Mouse (Mus musculus): ENCODE data around the gene Uqcrq. TPM values are rescaled to one million over a fixed set of nuclear protein-coding genes. Genes with fewer than 3 reads are reported as not detected.

The Uqcrq gene
- polyA plus RNA-seq, 1 experiment from 2014 or later, result 468 TPM

DNA sequence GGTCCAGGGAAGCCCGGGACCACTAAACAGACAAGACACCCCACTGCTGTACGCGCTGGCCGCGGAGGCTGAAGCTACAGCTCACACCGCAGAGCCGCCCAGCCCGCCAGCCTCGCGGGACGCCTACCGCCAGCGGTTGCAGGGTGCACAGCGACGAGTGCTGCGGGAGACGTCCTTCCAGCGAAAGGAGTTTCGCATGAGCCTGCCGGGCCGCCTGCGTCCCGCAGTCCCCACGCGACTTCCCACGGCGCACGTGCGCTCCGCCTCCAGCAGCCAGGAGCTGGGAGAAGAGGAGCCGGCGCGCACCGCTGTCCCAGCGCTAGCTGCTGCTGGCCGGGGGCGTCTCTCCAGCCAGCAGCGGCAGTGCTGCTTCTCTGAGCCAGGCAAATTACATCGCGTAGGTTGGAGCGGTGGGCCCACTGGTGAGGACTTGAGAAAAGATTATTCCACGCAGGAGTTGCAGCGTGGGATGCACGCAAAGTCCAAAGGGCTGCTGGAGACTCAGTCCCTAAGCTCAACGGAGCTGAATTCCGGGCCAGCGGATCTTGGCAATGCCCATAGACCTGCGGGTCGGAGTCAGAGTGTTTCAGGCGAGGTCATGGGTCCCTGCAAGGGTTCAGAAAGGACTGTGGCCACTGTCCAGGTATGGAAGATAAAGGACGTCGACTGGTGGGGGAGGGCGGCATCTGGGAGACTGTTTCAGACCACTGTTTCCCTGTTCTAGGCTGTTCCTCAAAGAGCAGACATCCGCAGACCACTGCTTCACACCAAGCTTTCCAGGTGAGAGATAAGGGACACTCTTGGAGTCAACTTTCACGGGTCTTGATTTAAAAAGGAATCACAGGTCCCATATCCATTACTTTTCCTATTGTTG, 33.2 kb upstream of the Uqcrq start:
- no peak overlapping the region for H3K27ac ChIP-seq
- no peaks in the 10 kb centered on the region for H3K36me3 ChIP-seq
- peaks cover 17% of the 10 kb centered on the region for H3K4me1 ChIP-seq
- peaks cover 78% of the 10 kb centered on the region for H3K27me3 ChIP-seq
- 0 out of 2 replicates have a peak overlapping the region, but pooled peaks have one; percentile 6 for H3K9ac ChIP-seq
- H3K4me3 ChIP-seq, result peak overlapping the region; percentile 43
- ATAC-seq (ENCODE audit: borderline replicate concordance, extremely low read depth, low FRiP score, low TSS enrichment), result no peak
- H3K4me2 ChIP-seq, result peak overlapping the region; percentile 90
- H3K9me3 ChIP-seq, result no peaks in the 10 kb centered on the region
- WGBS, result 5% methylated on average over 54 of the region's 55 CpGs

DNA sequence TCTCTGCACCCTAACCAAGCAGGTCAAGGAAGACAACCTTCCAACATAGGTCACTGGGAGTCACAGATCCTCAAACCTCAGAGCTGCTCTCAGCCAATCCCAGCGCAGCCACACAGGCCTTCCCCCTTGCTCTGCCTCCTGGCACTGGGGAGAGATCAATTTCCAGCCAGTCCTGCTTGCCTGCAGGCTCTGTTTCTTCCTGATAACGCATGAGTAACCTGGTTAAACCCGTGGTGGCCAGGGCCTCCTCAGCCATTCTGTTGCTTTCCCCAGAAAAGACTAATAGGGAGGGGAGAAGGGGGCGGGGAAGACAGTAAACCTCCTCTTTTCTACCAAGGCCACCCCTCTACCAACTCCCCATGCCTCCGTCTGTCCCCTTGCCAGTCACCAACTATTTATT, 31.1 kb upstream of the Uqcrq start:
- Histone ChIP-seq H3K4me2 (no peak overlapping the region), H3K9ac (no peak overlapping the region), H3K27ac (no peak overlapping the region), H3K9me3 (no peaks in the 10 kb centered on the region), H3K4me3 (no peak overlapping the region), H3K36me3 (no peaks in the 10 kb centered on the region), H3K27me3 (peaks cover 60% of the 10 kb centered on the region), H3K4me1 (peaks cover 16% of the 10 kb centered on the region)
- no peak for ATAC-seq (ENCODE audit: borderline replicate concordance, extremely low read depth, low FRiP score, low TSS enrichment)
- WGBS, result 27% methylated on average over 5 of the region's 5 CpGs

DNA sequence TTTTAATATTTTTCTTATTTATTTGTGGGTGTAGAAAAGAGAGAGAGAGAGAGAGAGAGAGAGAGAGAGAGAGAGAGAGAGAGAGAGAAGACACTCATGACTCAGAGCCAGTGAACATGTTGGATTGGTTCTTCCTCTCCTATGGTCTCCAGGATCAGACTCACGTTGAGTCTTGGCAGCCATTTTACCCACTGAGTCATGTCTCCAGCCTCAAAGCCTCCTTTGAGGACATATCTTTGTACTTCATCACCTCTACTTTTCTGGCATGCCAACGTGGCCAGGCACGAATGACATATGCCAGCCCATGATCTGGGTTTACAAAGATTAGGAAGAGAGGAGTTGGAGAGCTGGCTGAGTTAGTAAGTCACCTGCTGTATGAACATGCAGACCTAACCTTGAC, 29.6 kb upstream of the Uqcrq start:
- Histone ChIP-seq H3K9me3 (no peaks in the 10 kb centered on the region), H3K27me3 (peaks cover 46% of the 10 kb centered on the region), H3K4me1 (peaks cover 14% of the 10 kb centered on the region), H3K9ac (no peak overlapping the region), H3K27ac (no peak overlapping the region), H3K4me3 (no peak overlapping the region), H3K4me2 (no peak overlapping the region), H3K36me3 (no peaks in the 10 kb centered on the region)
- ATAC-seq (ENCODE audit: borderline replicate concordance, extremely low read depth, low FRiP score, low TSS enrichment), result no peak
- 66% methylated on average over 3 of the region's 3 CpGs for WGBS

DNA sequence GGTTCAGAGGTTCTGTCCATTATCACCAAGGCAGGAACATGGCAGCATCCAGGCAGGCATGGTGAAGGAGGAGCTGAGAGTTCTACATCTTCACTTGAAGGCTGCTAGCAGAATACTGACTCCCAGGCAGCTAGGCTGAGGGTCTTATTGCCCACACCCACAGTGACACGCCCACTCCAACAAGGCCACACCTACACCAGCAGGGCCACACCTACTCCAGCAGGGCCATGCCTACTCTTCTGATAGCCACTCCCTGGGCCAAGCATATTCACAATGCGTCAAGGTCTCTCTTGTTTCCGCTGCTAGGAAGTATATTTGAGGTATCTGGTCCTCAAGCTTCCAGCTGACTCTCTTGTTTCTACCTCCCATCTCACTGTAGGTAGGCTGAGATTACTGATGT, 28.4 kb upstream of the Uqcrq start:
- H3K4me3 ChIP-seq, result no peak overlapping the region
- H3K27me3 ChIP-seq, result peaks cover 34% of the 10 kb centered on the region
- ATAC-seq (ENCODE audit: borderline replicate concordance, extremely low read depth, low FRiP score, low TSS enrichment), result no peak
- H3K9me3 ChIP-seq, result no peaks in the 10 kb centered on the region
- H3K36me3 ChIP-seq, result no peaks in the 10 kb centered on the region
- H3K4me1 ChIP-seq, result peaks cover 14% of the 10 kb centered on the region
- no peak overlapping the region for H3K9ac ChIP-seq
- no peak overlapping the region for H3K4me2 ChIP-seq
- no peak overlapping the region for H3K27ac ChIP-seq
- WGBS, result 64% methylated on average over 3 of the region's 3 CpGs

DNA sequence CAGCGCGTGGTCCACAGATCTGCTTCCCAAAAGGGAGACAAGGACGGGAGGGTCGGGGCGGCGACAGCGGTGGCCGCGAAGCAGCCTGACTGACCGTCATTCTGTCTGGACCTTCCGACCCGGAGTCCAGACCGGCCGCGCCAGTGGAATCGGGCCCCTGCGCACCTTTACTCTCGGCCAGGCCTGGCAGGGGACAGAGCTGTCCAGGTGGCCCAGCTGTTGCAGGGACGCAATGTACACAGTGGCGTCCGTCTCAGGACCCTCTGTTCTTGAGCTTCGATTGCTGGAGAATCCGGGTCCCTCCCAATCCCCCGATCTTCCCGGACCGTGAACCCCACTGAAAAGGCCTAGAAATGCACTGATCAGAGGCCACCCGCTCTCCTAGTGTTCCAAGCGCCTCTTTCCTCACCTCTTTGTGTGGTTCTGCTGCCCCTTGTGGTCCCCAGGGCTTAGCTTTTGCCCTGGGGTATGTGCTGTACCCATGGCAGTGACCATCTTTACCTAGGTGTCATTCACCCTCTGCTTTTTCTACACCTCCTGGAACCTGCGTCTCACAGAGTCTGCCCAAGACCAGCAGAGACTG, 26.8 kb upstream of the Uqcrq start:
- Histone ChIP-seq H3K9me3 (no peaks in the 10 kb centered on the region), H3K9ac (peak overlapping the region; percentile 59), H3K4me1 (peaks cover 5% of the 10 kb centered on the region), H3K27me3 (peaks cover 19% of the 10 kb centered on the region), H3K27ac (no peak overlapping the region), H3K36me3 (no peaks in the 10 kb centered on the region), H3K4me3 (peak overlapping the region; percentile 49), H3K4me2 (peak overlapping the region; percentile 91)
- 7% methylated on average over 29 of the region's 29 CpGs for WGBS
- ATAC-seq (ENCODE audit: borderline replicate concordance, extremely low read depth, low FRiP score, low TSS enrichment), result peak; percentile 46; the same call in 1 of the 2 replicates

DNA sequence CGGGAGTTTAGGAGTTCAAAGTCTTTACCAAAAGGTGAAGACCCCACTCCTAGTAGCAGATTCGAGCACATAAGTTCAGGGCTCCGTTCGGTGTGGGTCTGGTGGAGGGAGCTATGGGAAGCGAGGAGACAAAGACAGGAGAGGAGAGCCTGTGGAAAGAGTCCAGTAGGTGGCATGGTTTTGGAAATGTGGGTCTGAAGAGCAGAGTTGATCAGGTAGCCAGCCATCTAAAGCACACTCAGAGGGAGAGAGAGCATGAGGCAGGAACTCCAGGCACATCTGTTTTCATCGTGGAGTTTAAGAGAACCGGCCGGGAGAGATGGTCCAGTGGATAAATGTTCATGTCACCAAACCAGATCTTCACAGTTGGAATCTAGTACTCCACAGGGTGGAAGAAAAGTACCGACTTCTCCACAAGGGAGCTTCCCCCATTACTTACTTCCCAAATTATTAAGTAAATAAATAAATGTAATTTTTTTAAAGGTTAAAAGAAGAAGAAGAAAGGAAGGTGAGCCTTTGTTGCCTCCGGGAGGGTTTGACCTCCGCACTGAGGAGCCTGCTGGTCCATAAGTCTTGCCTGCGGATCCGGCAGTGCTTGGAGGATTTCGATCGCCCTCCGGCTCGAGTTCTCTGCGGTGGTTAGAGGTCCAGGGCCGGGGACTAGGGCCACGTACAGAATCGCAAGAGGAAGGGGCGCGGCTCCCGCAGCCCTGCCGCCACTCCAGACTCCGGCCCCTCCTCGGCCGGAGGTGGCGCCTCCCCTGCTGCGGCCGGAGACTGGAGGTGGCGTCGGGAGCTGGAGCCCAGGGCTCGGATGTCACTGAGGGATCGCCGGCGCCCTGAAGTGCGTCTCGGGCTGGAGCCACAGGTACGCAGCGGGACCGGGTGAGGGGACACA, 26.1 kb upstream of the Uqcrq start, which contains the start of the genes Gm10447 and Shroom1:
Gm10447 (minus strand) TSS at position 637 of the 898 bp plus-strand sequence.
Shroom1 (plus strand) TSS at position 732 of the 898 bp plus-strand sequence.
- Histone ChIP-seq H3K27ac (no peak within 1 kb of the TSS), H3K4me1 (peaks cover 5% of the 10 kb centered on the region), H3K4me2 (peak within 1 kb of the TSS; percentile 91), H3K9me3 (no peaks in the 10 kb centered on the region), H3K36me3 (no peaks in the 10 kb centered on the region), H3K4me3 (peak within 1 kb of the TSS; percentile 49), H3K9ac (peak within 1 kb of the TSS; percentile 59), H3K27me3 (peaks cover 11% of the 10 kb centered on the region; the same call in 1 of the 2 replicates)
- peak; percentile 89 for ATAC-seq (ENCODE audit: borderline replicate concordance, extremely low read depth, low FRiP score, low TSS enrichment)
- WGBS, result 3% methylated on average over 42 of the region's 42 CpGs

DNA sequence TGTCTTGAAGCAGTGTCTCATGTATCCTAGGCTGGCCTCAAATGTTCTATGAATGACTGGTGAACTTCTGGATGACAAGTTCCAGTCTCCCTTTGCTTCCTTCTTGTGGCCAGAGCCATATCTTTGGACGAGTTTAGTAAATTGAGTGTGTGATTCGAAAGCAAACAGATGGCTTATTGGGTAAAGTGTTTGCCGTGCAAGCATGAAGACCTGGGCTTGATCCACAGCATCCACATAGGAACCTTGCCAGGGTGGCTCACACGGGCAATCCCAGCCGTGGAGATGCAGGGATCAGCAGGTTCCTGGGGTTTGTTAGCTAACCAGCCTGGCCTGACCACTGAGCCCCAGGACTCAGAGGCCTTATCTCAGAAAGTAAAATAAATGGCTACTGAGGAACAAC, 22.4 kb upstream of the Uqcrq start:
- WGBS, result 59% methylated on average over 5 of the region's 5 CpGs
- H3K4me1 ChIP-seq, result peaks cover 5% of the 10 kb centered on the region
- no peak overlapping the region for H3K9ac ChIP-seq
- no peak overlapping the region for H3K4me3 ChIP-seq
- no peak overlapping the region for H3K4me2 ChIP-seq
- no peaks in the 10 kb centered on the region; the same call in 1 of the 2 replicates for H3K27me3 ChIP-seq
- no peak for ATAC-seq (ENCODE audit: borderline replicate concordance, extremely low read depth, low FRiP score, low TSS enrichment)
- H3K27ac ChIP-seq, result no peak overlapping the region
- no peaks in the 10 kb centered on the region for H3K36me3 ChIP-seq
- no peaks in the 10 kb centered on the region for H3K9me3 ChIP-seq

DNA sequence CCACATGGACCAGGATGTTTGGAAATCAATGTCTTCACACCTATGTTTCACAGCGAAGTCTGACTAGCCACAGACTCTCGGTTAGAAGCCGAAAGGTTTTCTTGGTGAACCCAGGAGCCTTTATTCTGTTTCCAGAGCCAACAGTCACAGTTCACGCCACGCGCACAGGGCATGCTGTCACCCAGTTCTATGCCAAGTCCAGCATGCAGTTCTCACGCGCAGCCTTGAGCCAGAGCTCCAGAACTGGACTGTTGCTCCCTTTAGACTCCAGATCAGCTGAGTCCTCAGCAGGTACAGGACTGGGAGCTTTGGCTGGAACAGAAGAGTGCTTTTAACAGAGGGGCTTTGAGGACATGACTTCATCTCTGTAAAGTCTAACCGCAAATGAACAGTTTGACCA, 21.8 kb upstream of the Uqcrq start:
- Histone ChIP-seq H3K4me1 (peaks cover 5% of the 10 kb centered on the region), H3K9ac (no peak overlapping the region), H3K4me2 (no peak overlapping the region), H3K36me3 (no peaks in the 10 kb centered on the region), H3K27ac (no peak overlapping the region), H3K27me3 (no peaks in the 10 kb centered on the region), H3K9me3 (no peaks in the 10 kb centered on the region), H3K4me3 (no peak overlapping the region)
- 93% methylated on average over 9 of the region's 9 CpGs for WGBS
- ATAC-seq (ENCODE audit: borderline replicate concordance, extremely low read depth, low FRiP score, low TSS enrichment), result no peak

DNA sequence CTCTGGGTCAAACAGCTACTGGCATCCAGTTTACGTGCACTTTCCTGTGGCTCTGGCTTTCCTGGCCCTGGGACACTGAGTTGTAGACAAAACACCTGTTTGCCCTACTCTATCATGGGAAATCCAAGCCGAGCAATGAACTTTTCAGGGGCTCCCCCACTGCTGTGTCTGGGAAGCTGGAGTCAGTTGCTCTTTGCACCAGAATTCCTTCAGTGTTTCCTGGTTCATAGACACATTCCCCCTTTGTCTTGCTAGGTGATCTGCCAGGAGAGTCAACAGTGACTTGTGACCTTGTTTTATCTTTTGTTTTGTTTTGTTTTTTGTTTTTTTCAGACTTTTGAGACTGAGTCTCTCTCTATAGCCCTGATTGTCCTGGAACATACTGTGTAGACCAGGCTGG, 20.7 kb upstream of the Uqcrq start:
- no peaks in the 10 kb centered on the region for H3K27me3 ChIP-seq
- H3K36me3 ChIP-seq, result no peaks in the 10 kb centered on the region
- no peak for ATAC-seq (ENCODE audit: borderline replicate concordance, extremely low read depth, low FRiP score, low TSS enrichment)
- H3K9ac ChIP-seq, result no peak overlapping the region
- no peak overlapping the region for H3K4me2 ChIP-seq
- peaks cover 2% of the 10 kb centered on the region; the same call in 1 of the 2 replicates for H3K4me1 ChIP-seq
- 50% methylated on average over 2 of the region's 2 CpGs for WGBS
- no peak overlapping the region for H3K27ac ChIP-seq
- H3K9me3 ChIP-seq, result no peaks in the 10 kb centered on the region
- H3K4me3 ChIP-seq, result no peak overlapping the region

DNA sequence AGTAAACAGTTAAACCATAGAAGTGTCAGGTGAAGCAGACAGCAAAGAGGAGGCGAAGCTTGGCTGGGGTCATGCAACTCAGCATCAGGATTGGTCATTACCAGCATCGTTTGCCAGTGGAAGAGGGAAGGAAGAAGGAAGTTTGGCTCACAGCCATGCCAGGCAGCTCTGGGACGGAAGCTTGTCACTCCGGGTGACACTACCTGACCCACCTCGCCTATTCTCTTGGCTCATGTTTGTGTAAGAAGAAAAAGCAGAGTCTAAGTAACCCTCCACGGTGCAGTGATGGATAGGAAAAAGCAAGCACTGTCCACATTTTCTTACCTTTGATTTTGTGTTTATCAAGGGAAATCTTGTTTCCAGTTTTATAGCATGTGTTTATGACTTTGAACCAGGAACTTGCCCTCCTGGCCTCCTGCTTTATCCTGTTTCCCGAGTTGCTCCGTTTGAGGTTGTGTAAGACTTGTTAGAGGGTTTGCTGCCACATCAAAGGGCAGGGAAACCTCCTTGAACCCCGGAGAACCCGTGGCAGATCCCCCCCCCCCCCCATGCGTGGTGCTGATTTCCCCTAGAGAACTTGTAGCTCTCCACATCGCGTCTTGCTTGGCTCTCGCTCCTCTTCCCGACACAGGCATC, 19.6 kb upstream of the Uqcrq start:
- Histone ChIP-seq H3K4me3 (no peak overlapping the region), H3K27ac (no peak overlapping the region), H3K9me3 (no peaks in the 10 kb centered on the region), H3K9ac (no peak overlapping the region), H3K4me2 (no peak overlapping the region), H3K27me3 (no peaks in the 10 kb centered on the region), H3K36me3 (no peaks in the 10 kb centered on the region), H3K4me1 (no peaks in the 10 kb centered on the region)
- ATAC-seq (ENCODE audit: borderline replicate concordance, extremely low read depth, low FRiP score, low TSS enrichment), result no peak
- 19% methylated on average over 15 of the region's 15 CpGs for WGBS

DNA sequence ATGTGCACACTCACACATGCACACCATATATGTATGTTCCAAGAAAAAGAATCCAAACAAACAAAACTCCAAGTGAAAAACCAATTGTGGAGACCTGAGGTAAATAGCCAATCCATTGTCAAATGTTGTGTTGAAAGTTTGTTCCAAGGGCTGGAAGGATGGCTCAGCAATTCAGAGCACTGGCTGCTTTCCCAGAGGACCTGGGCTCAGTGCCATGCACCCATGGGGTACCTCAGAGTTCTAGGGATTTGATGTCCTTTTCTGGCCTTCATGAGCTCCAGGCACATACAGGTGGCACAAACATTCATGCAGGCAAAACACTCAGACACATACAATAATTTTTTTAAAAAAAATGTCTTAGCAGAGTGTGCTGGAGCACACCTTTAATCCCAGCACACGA, 17.9 kb upstream of the Uqcrq start:
- no peak for ATAC-seq (ENCODE audit: borderline replicate concordance, extremely low read depth, low FRiP score, low TSS enrichment)
- Histone ChIP-seq H3K9me3 (no peaks in the 10 kb centered on the region), H3K4me1 (no peaks in the 10 kb centered on the region), H3K36me3 (no peaks in the 10 kb centered on the region), H3K4me2 (no peak overlapping the region), H3K9ac (no peak overlapping the region), H3K27me3 (no peaks in the 10 kb centered on the region), H3K4me3 (no peak overlapping the region), H3K27ac (no peak overlapping the region)
- WGBS, result 69% methylated on average over 1 of the region's 1 CpGs
